26 mouse cellular contexts compared by ENCODE assay signal in the genomic region with DNA sequence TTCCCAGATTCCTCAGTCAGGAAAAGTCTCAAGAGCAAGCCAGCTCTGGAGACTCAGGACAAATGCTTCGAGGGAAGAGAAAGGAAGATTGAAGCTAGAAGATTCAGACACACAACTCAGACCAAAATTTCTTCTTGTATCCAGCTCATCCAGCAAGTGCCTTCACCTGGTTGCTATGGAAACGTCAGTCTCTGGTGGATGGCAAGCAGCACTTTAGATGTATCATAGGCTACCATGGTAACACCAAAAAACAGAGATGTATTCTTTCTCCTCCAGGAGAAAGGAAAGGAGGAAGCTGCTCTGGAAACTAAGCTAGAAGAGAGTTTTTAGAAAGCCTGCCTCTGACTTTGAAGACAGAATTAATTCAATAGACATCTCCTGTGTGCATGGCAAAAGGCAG. TPM values are rescaled to one million over a fixed set of nuclear protein-coding genes. Genes with fewer than 3 reads are reported as not detected.
DNase-seq lines count a peak whose midpoint lies in the region; ATAC-seq and TF ChIP-seq lines count a peak whose summit lies in the region.
"Had no signal": no experiment of that assay in that cellular context is flagged by ENCODE, and none has a peak within 500 bp of the region (broad histone marks: within the 10 kb centered on the region; RNA-seq: fewer than 3 reads in every experiment).

No protein-coding gene starts in this region.

- peak; percentile 64 for DNase-seq in hindbrain, postnatal 0 days (ENCODE audit: low spot score)
- DNase-seq in midbrain, embryonic 10.5 days (ENCODE audit: low spot score) = no peak
- DNase-seq in brain, embryonic 14.5 days (ENCODE audit: low read depth) = peak; percentile 58
- no peak for DNase-seq in kidney, postnatal 25 days
- DNase-seq: adrenal gland, adult 8-10 months; adrenal gland, postnatal 25 days; cerebellum, adult 11 months; cerebellum, adult 2 months; cerebellum, adult 9-11 months; cerebellum, postnatal 25 days; gastrocnemius, postnatal 25 days; heart, adult 18-20 months; heart, postnatal 10 days; heart, postnatal 36 days had no signal

- 55% methylated on average over 2 of the region's 2 CpGs for WGBS in hindbrain, postnatal 0 days
- WGBS in hindbrain, embryonic 12.5 days = 77% methylated on average over 2 of the region's 2 CpGs
- 59% methylated on average over 2 of the region's 2 CpGs for WGBS in midbrain, embryonic 16.5 days
- WGBS in midbrain, embryonic 10.5 days = 70% methylated on average over 2 of the region's 2 CpGs

- no peak for TF ChIP-seq CTCF in hindbrain, postnatal 0 days (IDR thresholded peaks at IDR 0.05; ENCODE audit: low read depth)
- no peak for TF ChIP-seq CTCF in brain, embryonic 14.5 days (IDR thresholded peaks at IDR 0.05; ENCODE audit: borderline replicate concordance, extremely low read depth, insufficient read depth, insufficient read length)

- no peaks in the 10 kb centered on the region for H3K27me3 ChIP-seq in hindbrain, postnatal 0 days (ENCODE audit: insufficient read depth, low read length)
- H3K27me3 ChIP-seq in hindbrain, embryonic 12.5 days = no peaks in the 10 kb centered on the region
- no peaks in the 10 kb centered on the region for H3K27me3 ChIP-seq in midbrain, embryonic 16.5 days (ENCODE audit: control insufficient read depth, insufficient read depth, low read depth, low read length)
- no peaks in the 10 kb centered on the region for H3K27me3 ChIP-seq in midbrain, embryonic 10.5 days (ENCODE audit: low read depth, poor library complexity, severe bottlenecking)
- H3K27me3 ChIP-seq: embryonic facial prominence, embryonic 12.5 days; embryonic facial prominence, embryonic 15.5 days; heart, embryonic 12.5 days; heart, embryonic 15.5 days had no signal

- no peaks in the 10 kb centered on the region for H3K9me3 ChIP-seq in hindbrain, postnatal 0 days (ENCODE audit: low read length)
- H3K9me3 ChIP-seq in hindbrain, embryonic 12.5 days (replicated peaks) = no peaks in the 10 kb centered on the region
- H3K9me3 ChIP-seq in midbrain, embryonic 16.5 days (replicated peaks; ENCODE audit: control insufficient read depth, low read length, poor library complexity, severe bottlenecking) = no peaks in the 10 kb centered on the region
- no peaks in the 10 kb centered on the region for H3K9me3 ChIP-seq in midbrain, embryonic 10.5 days (replicated peaks)
- H3K9me3 ChIP-seq: embryonic facial prominence, embryonic 12.5 days; embryonic facial prominence, embryonic 15.5 days; forebrain, embryonic 12.5 days; heart, embryonic 12.5 days; heart, embryonic 15.5 days; hindbrain, embryonic 10.5 days had no signal

- no peak for ATAC-seq in hindbrain, postnatal 0 days
- ATAC-seq in hindbrain, embryonic 12.5 days (ENCODE audit: low FRiP score) = no peak
- peak; percentile 68; the same call in 1 of the 2 replicates for ATAC-seq in midbrain, embryonic 16.5 days
- ATAC-seq: activated CD4-positive, CD25-positive, alpha-beta regulatory T cell, adult 4 months; CD4-positive, CD25-positive, alpha-beta regulatory T cell, adult 4 months had no signal

- no peak overlapping the region for H3K9ac ChIP-seq in hindbrain, postnatal 0 days (replicated peaks; ENCODE audit: low read length)
- no peak overlapping the region for H3K9ac ChIP-seq in hindbrain, embryonic 12.5 days
- H3K9ac ChIP-seq in midbrain, embryonic 16.5 days (ENCODE audit: low read depth, low read length) = no peak overlapping the region
- H3K9ac ChIP-seq: embryonic facial prominence, embryonic 12.5 days; embryonic facial prominence, embryonic 15.5 days; forebrain, embryonic 12.5 days; heart, embryonic 12.5 days; heart, embryonic 15.5 days; hindbrain, embryonic 14.5 days had no signal

- H3K4me2 ChIP-seq in hindbrain, postnatal 0 days (ENCODE audit: low read depth, low read length) = no peak overlapping the region
- no peak overlapping the region for H3K4me2 ChIP-seq in hindbrain, embryonic 12.5 days (replicated peaks)
- 0 out of 2 replicates have a peak overlapping the region, but pooled peaks have one; percentile 3 for H3K4me2 ChIP-seq in midbrain, embryonic 16.5 days (ENCODE audit: low read length)
- H3K4me2 ChIP-seq: embryonic facial prominence, embryonic 12.5 days; embryonic facial prominence, embryonic 15.5 days; forebrain, embryonic 12.5 days; heart, embryonic 12.5 days; heart, embryonic 15.5 days; hindbrain, embryonic 14.5 days had no signal

- no peaks in the 10 kb centered on the region for H3K36me3 ChIP-seq in hindbrain, postnatal 0 days (ENCODE audit: insufficient read depth, low read length)
- no peaks in the 10 kb centered on the region for H3K36me3 ChIP-seq in hindbrain, embryonic 12.5 days
- H3K36me3 ChIP-seq in midbrain, embryonic 16.5 days (ENCODE audit: control insufficient read depth, insufficient read depth, low read length) = no peaks in the 10 kb centered on the region
- no peaks in the 10 kb centered on the region for H3K36me3 ChIP-seq in midbrain, embryonic 10.5 days
- H3K36me3 ChIP-seq: embryonic facial prominence, embryonic 12.5 days; embryonic facial prominence, embryonic 15.5 days; forebrain, embryonic 12.5 days; heart, embryonic 12.5 days; heart, embryonic 15.5 days; hindbrain, embryonic 10.5 days had no signal

- no peaks in the 10 kb centered on the region for H3K4me1 ChIP-seq in hindbrain, postnatal 0 days (ENCODE audit: insufficient read depth, low read length)
- no peaks in the 10 kb centered on the region for H3K4me1 ChIP-seq in hindbrain, embryonic 12.5 days
- H3K4me1 ChIP-seq in midbrain, embryonic 16.5 days (ENCODE audit: control insufficient read depth, insufficient read depth, low read length) = peaks cover 6% of the 10 kb centered on the region; the same call in 1 of the 2 replicates
- H3K4me1 ChIP-seq in midbrain, embryonic 10.5 days = no peaks in the 10 kb centered on the region
- H3K4me1 ChIP-seq: embryonic facial prominence, embryonic 12.5 days; embryonic facial prominence, embryonic 15.5 days; forebrain, embryonic 12.5 days; heart, embryonic 12.5 days; heart, embryonic 15.5 days; hindbrain, embryonic 10.5 days had no signal

- TF ChIP-seq POLR2A in brain, embryonic 14.5 days (IDR thresholded peaks at IDR 0.05; ENCODE audit: borderline replicate concordance, extremely low read depth, insufficient read depth, insufficient read length, poor library complexity, severe bottlenecking) = no peak

- H3K4me3 ChIP-seq in hindbrain, postnatal 0 days (ENCODE audit: low read length) = no peak overlapping the region
- no peak overlapping the region for H3K4me3 ChIP-seq in hindbrain, embryonic 12.5 days
- H3K4me3 ChIP-seq in midbrain, embryonic 16.5 days (ENCODE audit: low read depth, low read length) = no peak overlapping the region
- no peak overlapping the region for H3K4me3 ChIP-seq in midbrain, embryonic 10.5 days
- H3K4me3 ChIP-seq: embryonic facial prominence, embryonic 12.5 days; embryonic facial prominence, embryonic 15.5 days; forebrain, embryonic 12.5 days; heart, embryonic 12.5 days; heart, embryonic 15.5 days; hindbrain, embryonic 10.5 days had no signal

- no peak overlapping the region for H3K27ac ChIP-seq in hindbrain, postnatal 0 days
- no peak overlapping the region for H3K27ac ChIP-seq in hindbrain, embryonic 12.5 days
- peak overlapping the region; percentile 66 for H3K27ac ChIP-seq in midbrain, embryonic 16.5 days (ENCODE audit: low read length)
- no peak overlapping the region for H3K27ac ChIP-seq in midbrain, embryonic 10.5 days (replicated peaks)
- H3K27ac ChIP-seq: embryonic facial prominence, embryonic 12.5 days; embryonic facial prominence, embryonic 15.5 days; forebrain, embryonic 12.5 days; heart, embryonic 15.5 days; hindbrain, embryonic 10.5 days; hindbrain, embryonic 14.5 days had no signal

RNA-seq across cellular contexts. Expression of gene Rem2, which starts 11.8 kb away (rescaled TPM):
- 28.1 and 32.8 TPM in 2 replicates for total RNA-seq in hindbrain, postnatal 0 days (2014; rRNA removed)
- 25.2 and 25.3 TPM in 2 replicates for polyA plus RNA-seq in hindbrain, postnatal 0 days (2015; fragmentation: Nextera tagmentation; extraction: Ambion mirVana)
- 39.3 and 46.1 TPM in 2 replicates for polyA plus RNA-seq in hindbrain, embryonic 12.5 days (2016; fragmentation: Nextera tagmentation; extraction: Ambion mirVana)
- 46.0 and 48.9 TPM in 2 replicates for polyA plus RNA-seq in midbrain, embryonic 16.5 days (2015; fragmentation: Nextera tagmentation; extraction: Ambion mirVana)
- 18.6 and 29.8 TPM in 2 replicates for polyA plus RNA-seq in midbrain, embryonic 10.5 days (2016; fragmentation: Nextera tagmentation; extraction: Ambion mirVana)
- polyA plus RNA-seq in brain, embryonic 14.5 days (2012; rRNA removed) = 24.7 and 31.3 TPM in 2 replicates
- total RNA-seq: gastrocnemius, adult 8-10 months; gastrocnemius, postnatal 25 days; heart, adult 18-20 months; heart, postnatal 10 days; heart, postnatal 36 days had no signal

RNA-seq across cellular contexts. Expression of gene Lrp10, which starts 23.8 kb away (rescaled TPM):
- total RNA-seq in hindbrain, postnatal 0 days (2014; rRNA removed) = 57.7 and 62.5 TPM in 2 replicates
- 36.0 and 38.8 TPM in 2 replicates for polyA plus RNA-seq in hindbrain, postnatal 0 days (2015; fragmentation: Nextera tagmentation; extraction: Ambion mirVana)
- 34.7 and 36.0 TPM in 2 replicates for polyA plus RNA-seq in hindbrain, embryonic 12.5 days (2016; fragmentation: Nextera tagmentation; extraction: Ambion mirVana)
- polyA plus RNA-seq in midbrain, embryonic 16.5 days (2015; fragmentation: Nextera tagmentation; extraction: Ambion mirVana) = 26.9 and 28.2 TPM in 2 replicates
- polyA plus RNA-seq in midbrain, embryonic 10.5 days (2016; fragmentation: Nextera tagmentation; extraction: Ambion mirVana) = 25.1 and 26.0 TPM in 2 replicates
- 39.6 and 41.5 TPM in 2 replicates for polyA plus RNA-seq in brain, embryonic 14.5 days (2012; rRNA removed)

RNA-seq across cellular contexts. Expression of gene Prmt5, which starts 29.6 kb away (rescaled TPM):
- total RNA-seq in hindbrain, postnatal 0 days (2014; rRNA removed) = 62.4 and 63.7 TPM in 2 replicates
- 76.1 and 76.2 TPM in 2 replicates for polyA plus RNA-seq in hindbrain, postnatal 0 days (2015; fragmentation: Nextera tagmentation; extraction: Ambion mirVana)
- 98.8 and 99.3 TPM in 2 replicates for polyA plus RNA-seq in hindbrain, embryonic 12.5 days (2016; fragmentation: Nextera tagmentation; extraction: Ambion mirVana)
- polyA plus RNA-seq in midbrain, embryonic 16.5 days (2015; fragmentation: Nextera tagmentation; extraction: Ambion mirVana) = 105 and 106 TPM in 2 replicates
- polyA plus RNA-seq in midbrain, embryonic 10.5 days (2016; fragmentation: Nextera tagmentation; extraction: Ambion mirVana) = 148 and 155 TPM in 2 replicates
- polyA plus RNA-seq in brain, embryonic 14.5 days (2012; rRNA removed) = 88.7 and 95.5 TPM in 2 replicates

RNA-seq across cellular contexts. Expression of gene Mmp14, which starts 56.3 kb away (rescaled TPM):
- 50.1 and 53.3 TPM in 2 replicates for total RNA-seq in hindbrain, postnatal 0 days (2014; rRNA removed)
- polyA plus RNA-seq in hindbrain, postnatal 0 days (2015; fragmentation: Nextera tagmentation; extraction: Ambion mirVana) = 44.5 and 47.2 TPM in 2 replicates
- polyA plus RNA-seq in hindbrain, embryonic 12.5 days (2016; fragmentation: Nextera tagmentation; extraction: Ambion mirVana) = 113 and 117 TPM in 2 replicates
- polyA plus RNA-seq in midbrain, embryonic 16.5 days (2015; fragmentation: Nextera tagmentation; extraction: Ambion mirVana) = 43.5 and 43.9 TPM in 2 replicates
- 56.0 and 70.5 TPM in 2 replicates for polyA plus RNA-seq in midbrain, embryonic 10.5 days (2016; fragmentation: Nextera tagmentation; extraction: Ambion mirVana)
- 80.4 and 83.8 TPM in 2 replicates for polyA plus RNA-seq in brain, embryonic 14.5 days (2012; rRNA removed)
- polyA plus RNA-seq: CD4-positive, CD25-positive, alpha-beta regulatory T cell, adult 4 months had no signal

Comparison
In these comparisons a context has a peak if more than half of its experiments do, and no peak if none do; other contexts are left out.
1. DNase-seq: peak in hindbrain, postnatal 0 days (single experiment) and brain, embryonic 14.5 days (single experiment); none in midbrain, embryonic 10.5 days (single experiment) and kidney, postnatal 25 days (0 of 2).